ENCODE assay signal across 8 mouse cellular contexts in genomic region chr12:26071610-26072009, GRCm38 (mm10).
DNase-seq lines count a peak whose midpoint lies in the region; ATAC-seq lines count a peak whose summit lies in the region.

No protein-coding gene starts in this region.

- no peak overlapping the region; the same call in 1 of the 2 replicates for H3K4me2 ChIP-seq in kidney, embryonic 14.5 days (replicated peaks; ENCODE audit: low read depth, low read length)

- 0 out of 2 replicates have a peak, but pooled peaks have one; percentile 43 for ATAC-seq in kidney, embryonic 14.5 days (ENCODE audit: low FRiP score, low TSS enrichment)

- no peak overlapping the region for H3K9ac ChIP-seq in kidney, embryonic 14.5 days (ENCODE audit: low read depth, low read length)

- no peak overlapping the region for H3K4me3 ChIP-seq in kidney, embryonic 14.5 days (ENCODE audit: low read length)

- H3K27me3 ChIP-seq in kidney, embryonic 14.5 days (ENCODE audit: control insufficient read depth, insufficient read depth, low read length), result no peaks in the 10 kb centered on the region

- H3K36me3 ChIP-seq in kidney, embryonic 14.5 days (ENCODE audit: control insufficient read depth, insufficient read depth, low read length), result no peaks in the 10 kb centered on the region

- 7% methylated on average over 3 of the region's 3 CpGs for WGBS in kidney, embryonic 14.5 days

- DNase-seq in 3T3-L1 (ENCODE audit: low read depth, low spot score) (peak; percentile 78), NIH3T3 (ENCODE audit: low read depth) (peak; percentile 82)
- DNase-seq in cerebellum, postnatal 10 days, result peak; percentile 89 to 92
- peak; percentile 50 to 64 for DNase-seq in frontal cortex, postnatal 25 days (ENCODE audit: low spot score in 2 of 2)
- peak; percentile 37 to 57 for DNase-seq in lung, adult 18-20 months
- peak; percentile 43 for DNase-seq in ovary, postnatal 36 days (ENCODE audit: low spot score)
- DNase-seq in thymus, postnatal 36 days, result peak; percentile 55 to 65

- H3K9me3 ChIP-seq in kidney, embryonic 14.5 days (ENCODE audit: control insufficient read depth, low read length), result no peaks in the 10 kb centered on the region

- H3K27ac ChIP-seq in kidney, embryonic 14.5 days (ENCODE audit: low read depth, low read length), result no peak overlapping the region

- H3K4me1 ChIP-seq in kidney, embryonic 14.5 days (ENCODE audit: control insufficient read depth, insufficient read depth, low read length), result no peaks in the 10 kb centered on the region
